Mouse (Mus musculus) heart, adult 2 months (tissue): ENCODE measurements around the gene Olfr1245. TPM values are rescaled to one million over a fixed set of nuclear protein-coding genes. Genes with fewer than 3 reads are reported as not detected.
"Not testable (repeated sequence)": the region's sequence is repeated elsewhere in the genome, so short reads cannot be mapped to it uniquely, and the experiment has no call there.

Source experiments
- DNase-seq, 2 experiments: peaks; one replicate each; pipeline ENCODE4 v3.0.0; 2021
- H3K27ac ChIP-seq: fragments of 200-600 bp; 2 replicates; pipeline ENCODE4 v1.8.1; 2022
- H3K27me3 ChIP-seq: fragments of 200-500 bp; 2 replicates; pipeline ENCODE4 v1.6.1; 2012; ENCODE audit warnings: mild to moderate bottlenecking, low read length, inconsistent platforms, mixed read lengths; ENCODE audit not compliant: control insufficient read depth, insufficient read depth
- H3K36me3 ChIP-seq: fragments of 200-500 bp; 2 replicates; pipeline ENCODE4 v1.6.1; 2012; ENCODE audit warnings: low read length, inconsistent platforms; ENCODE audit not compliant: control insufficient read depth, insufficient read depth
- H3K4me1 ChIP-seq: fragments of 200-500 bp; 2 replicates; pipeline ENCODE4 v1.6.1; 2011; ENCODE audit warnings: low read length; ENCODE audit not compliant: control insufficient read depth, insufficient read depth
- H3K4me3 ChIP-seq: fragments of 200-600 bp; 2 replicates; pipeline ENCODE4 v1.8.1; 2022
- H3K79me2 ChIP-seq: fragments of 200-500 bp; replicated peaks from 2 replicates; pipeline ENCODE4 v1.6.1; 2012; ENCODE audit warnings: mild to moderate bottlenecking, inconsistent platforms, low read length, moderate library complexity, mixed read lengths; ENCODE audit not compliant: control insufficient read depth, insufficient read depth
- H3K9ac ChIP-seq: fragments of 200-500 bp; 2 replicates; pipeline ENCODE4 v1.6.1; 2012; ENCODE audit warnings: low read depth, mild to moderate bottlenecking, control low read depth, inconsistent platforms, low read length, mixed read lengths
- CTCF ChIP-seq: fragments of 200-600 bp; IDR thresholded peaks from 2 replicates; pipeline ENCODE4 v1.8.1; 2022; ENCODE audit warnings: antibody characterized with exemption, mild to moderate bottlenecking, moderate library complexity
- EP300 ChIP-seq: fragments of 200-500 bp; IDR thresholded peaks from 2 replicates; pipeline ENCODE4 v1.6.1; 2011; ENCODE audit warnings: low read depth, low read length, control low read depth; ENCODE audit not compliant: insufficient read depth
- POLR2A ChIP-seq: fragments of 200-500 bp; IDR thresholded peaks from 2 replicates; pipeline ENCODE4 v1.6.1; 2011; ENCODE audit warnings: mild to moderate bottlenecking, low read depth, low read length, control low read depth; ENCODE audit not compliant: insufficient read depth
- WGBS: fragments of 180-500 bp; shearing (Covaris S2); methylation state at CpG from one replicate; pipeline ENCODE4 v1.1.7; 2018; 5-methylcytosine and 5-hydroxymethylcytosine counted together
- intact Hi-C: fragments of 180-260 bp; cut with DNase I; formaldehyde crosslinking; loops from one replicate; pipeline ENCODE4 v1.15.1; 2025
- long read RNA-seq: library from polyadenylated mRNA; stranded (forward); transcript quantifications from one replicate; pipeline ENCODE4 v2.0.0, GENCODE M21; 2021
- polyA plus RNA-seq: library from polyadenylated mRNA; depleted of rRNA; stranded (reverse); fragments of >200 nt; gene quantifications from 2 replicates; pipeline ENCODE4 v1.2.3, GENCODE M21; 2012; rRNA removed
- total RNA-seq, 2 experiments: library from RNA; stranded (reverse); gene quantifications; 2 replicates each; pipeline ENCODE4 v1.2.3; 2021

The Olfr1245 gene
- total RNA-seq = not detected
- not detected in 2 replicates for polyA plus RNA-seq
- long read RNA-seq = 0 reads

GRCm38 (mm10) chr2:89578347-89578746 lies at the start of gene Olfr1245:
Gene Olfr1245, minus strand, starts transcription at chr2:89578447.
- H3K36me3 ChIP-seq = no peaks in the 10 kb centered on the region
- no peak within 1 kb of the TSS for H3K9ac ChIP-seq
- no peak for DNase-seq
- H3K79me2 ChIP-seq = no peaks in the 10 kb centered on the region
- no peak within 1 kb of the TSS for H3K27ac ChIP-seq
- TF ChIP-seq EP300 (no peak), POLR2A (no peak), CTCF (no peak)
- H3K4me1 ChIP-seq = no peaks in the 10 kb centered on the region
- no peaks in the 10 kb centered on the region for H3K27me3 ChIP-seq
- 72% methylated on average over 1 of the region's 1 CpGs for WGBS
- no peak within 1 kb of the TSS for H3K4me3 ChIP-seq
- intact Hi-C loops = no loop called here

- H3K79me2 ChIP-seq, H3K9ac ChIP-seq, intact Hi-C loops, H3K36me3 ChIP-seq, H3K27ac ChIP-seq, DNase-seq, H3K27me3 ChIP-seq, H3K4me1 ChIP-seq, H3K4me3 ChIP-seq: not testable (repeated sequence)
- WGBS = 82% methylated on average over 1 of the region's 1 CpGs
These were observed 39.9 kb upstream of the Olfr1245 start, which contains the start of gene Olfr1248 for GRCm38 (mm10) chr2:89618145-89618544. Gene Olfr1248, minus strand, starts transcription at chr2:89618245.

GRCm38 (mm10) chr2:89614030-89614429 lies 35.8 kb upstream of the Olfr1245 start, which contains the start of gene Olfr1247:
Gene Olfr1247, minus strand, starts transcription at chr2:89614130.
- H3K27ac ChIP-seq = no peak within 1 kb of the TSS
- TF ChIP-seq EP300 (no peak), POLR2A (no peak), CTCF (no peak)
- no peak within 1 kb of the TSS for H3K9ac ChIP-seq
- no peaks in the 10 kb centered on the region for H3K36me3 ChIP-seq
- no peaks in the 10 kb centered on the region for H3K79me2 ChIP-seq
- WGBS = 69% methylated on average over 2 of the region's 2 CpGs
- no peaks in the 10 kb centered on the region for H3K27me3 ChIP-seq
- DNase-seq = no peak
- intact Hi-C loops = no loop called here
- no peaks in the 10 kb centered on the region for H3K4me1 ChIP-seq
- H3K4me3 ChIP-seq = no peak within 1 kb of the TSS

DNA sequence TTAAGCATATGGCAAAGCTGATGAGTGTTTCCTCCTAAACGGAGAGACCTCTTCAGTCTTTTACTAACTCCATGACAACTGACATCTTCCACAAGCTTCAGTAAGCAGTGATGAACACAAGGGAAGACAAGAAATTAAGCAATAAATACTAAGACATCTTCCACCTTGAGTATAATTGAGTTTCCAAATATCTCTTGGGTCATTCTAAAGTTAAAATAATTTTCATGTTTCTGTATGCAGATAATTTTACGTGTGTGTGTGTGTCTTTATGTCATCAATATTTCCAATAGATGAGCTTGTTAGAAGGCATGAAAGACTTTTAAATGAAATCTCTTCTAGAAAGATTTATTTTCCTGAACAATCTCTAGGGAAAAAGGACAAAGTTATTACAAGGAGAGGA lies 14.8 kb upstream of the Olfr1245 start, which contains the start of gene Olfr1246:
Gene Olfr1246 (minus strand): TSS at position 101 of the 400 bp plus-strand sequence.
- Histone ChIP-seq H3K36me3 (no peaks in the 10 kb centered on the region), H3K79me2 (no peaks in the 10 kb centered on the region), H3K4me3 (no peak within 1 kb of the TSS), H3K4me1 (no peaks in the 10 kb centered on the region), H3K27me3 (no peaks in the 10 kb centered on the region), H3K27ac (no peak within 1 kb of the TSS), H3K9ac (no peak within 1 kb of the TSS)
- TF ChIP-seq POLR2A = no peak
- no peak for TF ChIP-seq EP300
- TF ChIP-seq CTCF = no peak
- intact Hi-C loops = no loop called here
- WGBS = 55% methylated on average over 2 of the region's 2 CpGs
- DNase-seq = no peak

DNA sequence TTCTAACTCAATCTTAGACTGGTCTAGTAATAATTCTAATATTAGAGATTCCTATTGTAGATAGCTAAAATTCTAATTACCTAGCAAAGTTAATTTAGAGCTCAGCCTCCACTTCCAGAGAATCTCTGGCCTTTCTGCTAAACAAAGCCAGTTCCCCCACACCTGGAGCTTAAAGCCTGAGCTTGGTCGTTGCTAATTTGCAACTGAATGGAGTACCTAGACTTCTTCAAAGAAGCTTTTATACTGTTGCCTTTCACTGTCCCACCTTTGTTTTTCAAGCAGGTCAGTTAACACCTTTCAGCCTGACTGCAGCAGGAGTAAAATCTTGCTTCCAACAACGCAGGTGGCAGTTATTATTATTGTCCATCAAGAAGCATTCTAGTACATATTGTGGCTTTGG lies 15.5 kb downstream of the Olfr1245 start:
- H3K4me3 ChIP-seq, H3K9ac ChIP-seq, H3K27me3 ChIP-seq, H3K4me1 ChIP-seq, H3K27ac ChIP-seq, intact Hi-C loops, H3K36me3 ChIP-seq, H3K79me2 ChIP-seq, DNase-seq: not testable (repeated sequence)
- 53% methylated on average over 2 of the region's 2 CpGs for WGBS

GRCm38 (mm10) chr2:89544516-89544915 lies 33.7 kb downstream of the Olfr1245 start:
- H3K9ac ChIP-seq = no peak overlapping the region
- H3K36me3 ChIP-seq = no peaks in the 10 kb centered on the region
- intact Hi-C loops = no loop called here
- H3K27ac ChIP-seq = no peak overlapping the region
- DNase-seq = no peak
- WGBS = 50% methylated on average over 2 of the region's 2 CpGs
- no peaks in the 10 kb centered on the region for H3K79me2 ChIP-seq
- no peaks in the 10 kb centered on the region for H3K27me3 ChIP-seq
- H3K4me1 ChIP-seq = no peaks in the 10 kb centered on the region
- TF ChIP-seq CTCF (peak; percentile 26), POLR2A (no peak), EP300 (no peak)
- H3K4me3 ChIP-seq = no peak overlapping the region
